Mouse (Mus musculus) forebrain, embryonic 12.5 days (tissue): ENCODE data around the gene Ddt. TPM values are rescaled to one million over a fixed set of nuclear protein-coding genes. Genes with fewer than 3 reads are reported as not detected.

Experiments used
- ATAC-seq: fragments of 200-750 bp; cut with Nextera tagmentation; 2 replicates; pipeline ENCODE4 v1.8.0; 2017; ENCODE audit warnings: moderate TSS enrichment; ENCODE audit not compliant: low FRiP score
- H3K27ac ChIP-seq: fragments of 300-500 bp; sonication (generic); 2 replicates; pipeline ENCODE4 v1.5.1; 2016; ENCODE audit warnings: mild to moderate bottlenecking
- H3K27me3 ChIP-seq: fragments of 300-500 bp; sonication (generic); 2 replicates; pipeline ENCODE4 v1.6.1; 2016; ENCODE audit warnings: mild to moderate bottlenecking
- H3K36me3 ChIP-seq: fragments of 300-500 bp; sonication (generic); replicated peaks from 2 replicates; pipeline ENCODE4 v1.6.1; 2016; ENCODE audit warnings: mild to moderate bottlenecking
- H3K4me1 ChIP-seq: fragments of 300-500 bp; sonication (generic); 2 replicates; pipeline ENCODE4 v1.6.1; 2016
- H3K4me2 ChIP-seq: fragments of 300-500 bp; sonication (generic); 2 replicates; pipeline ENCODE4 v1.6.1; 2016; ENCODE audit warnings: mild to moderate bottlenecking, moderate library complexity
- H3K4me3 ChIP-seq: fragments of 300-500 bp; sonication (generic); replicated peaks from 2 replicates; pipeline ENCODE4 v1.5.1; 2016; ENCODE audit warnings: mild to moderate bottlenecking
- H3K9ac ChIP-seq: fragments of 300-500 bp; sonication (generic); 2 replicates; pipeline ENCODE4 v1.6.1; 2016; ENCODE audit warnings: mild to moderate bottlenecking
- H3K9me3 ChIP-seq: fragments of 300-500 bp; sonication (generic); 2 replicates; pipeline ENCODE4 v1.6.1; 2016
- WGBS: fragments of 180-500 bp; shearing (Covaris S2); methylation state at CpG from one replicate; pipeline ENCODE4 v1.1.7; 2016; 5-methylcytosine and 5-hydroxymethylcytosine counted together
- polyA plus RNA-seq: library from polyadenylated mRNA; unstranded; fragments of >200 nt; fragmentation: Nextera tagmentation; extraction: Ambion mirVana; gene quantifications from 2 replicates; pipeline ENCODE4 v1.2.1, GENCODE M21; 2016

The Ddt gene
- 81.8 TPM in 2 replicates for polyA plus RNA-seq

GRCm38 (mm10) chr10:75772795-75773664 lies at the start of gene Ddt:
Gene Ddt, minus strand, starts transcription at chr10:75773414.
- Histone ChIP-seq H3K4me1 (peaks cover 14% of the 10 kb centered on the region), H3K9me3 (no peaks in the 10 kb centered on the region), H3K36me3 (no peaks in the 10 kb centered on the region), H3K4me2 (peak within 1 kb of the TSS; percentile 77), H3K9ac (peak within 1 kb of the TSS; percentile 68), H3K4me3 (peak within 1 kb of the TSS; percentile 66), H3K27ac (no peak within 1 kb of the TSS), H3K27me3 (peaks cover 14% of the 10 kb centered on the region)
- peak; percentile 98 for ATAC-seq
- WGBS: under 1% methylated on average over 47 of the region's 47 CpGs

- H3K4me2 ChIP-seq: no peak within 1 kb of the TSS
- no peak for ATAC-seq
- H3K27ac ChIP-seq: no peak within 1 kb of the TSS
- H3K9ac ChIP-seq: no peak within 1 kb of the TSS
- H3K36me3 ChIP-seq: no peaks in the 10 kb centered on the region
- H3K9me3 ChIP-seq: 0 out of 2 replicates have a peak, but pooled peaks cover 3% of the 10 kb centered on the region
- WGBS: 87% methylated on average over 2 of the region's 2 CpGs
- no peak within 1 kb of the TSS for H3K4me3 ChIP-seq
- no peaks in the 10 kb centered on the region for H3K27me3 ChIP-seq
- no peaks in the 10 kb centered on the region for H3K4me1 ChIP-seq
These were observed 49.2 kb upstream of the Ddt start, which contains the start of gene Gstt4 for GRCm38 (mm10) chr10:75822443-75822842. Gene Gstt4, minus strand, starts transcription at chr10:75822543.

- no peak overlapping the region for H3K9ac ChIP-seq
- no peaks in the 10 kb centered on the region for H3K36me3 ChIP-seq
- ATAC-seq: no peak
- no peaks in the 10 kb centered on the region for H3K27me3 ChIP-seq
- 89% methylated on average over 5 of the region's 5 CpGs for WGBS
- no peak overlapping the region for H3K27ac ChIP-seq
- no peaks in the 10 kb centered on the region for H3K4me1 ChIP-seq
- H3K4me3 ChIP-seq: no peak overlapping the region
- 0 out of 2 replicates have a peak, but pooled peaks cover 3% of the 10 kb centered on the region for H3K9me3 ChIP-seq
- no peak overlapping the region for H3K4me2 ChIP-seq
These were observed 46.7 kb upstream of the Ddt start for GRCm38 (mm10) chr10:75819882-75820281.

GRCm38 (mm10) chr10:75818641-75819040 lies 45.4 kb upstream of the Ddt start:
- WGBS: 59% methylated on average over 10 of the region's 10 CpGs
- no peak overlapping the region for H3K4me3 ChIP-seq
- H3K9me3 ChIP-seq: 0 out of 2 replicates have a peak, but pooled peaks cover 3% of the 10 kb centered on the region
- H3K36me3 ChIP-seq: no peaks in the 10 kb centered on the region
- ATAC-seq: no peak
- no peak overlapping the region for H3K27ac ChIP-seq
- H3K27me3 ChIP-seq: no peaks in the 10 kb centered on the region
- H3K4me2 ChIP-seq: no peak overlapping the region
- no peaks in the 10 kb centered on the region for H3K4me1 ChIP-seq
- H3K9ac ChIP-seq: no peak overlapping the region

- ATAC-seq: no peak
- Histone ChIP-seq H3K27me3 (no peaks in the 10 kb centered on the region), H3K27ac (no peak overlapping the region), H3K4me3 (no peak overlapping the region), H3K9ac (no peak overlapping the region), H3K9me3 (0 out of 2 replicates have a peak, but pooled peaks cover 2% of the 10 kb centered on the region), H3K4me1 (no peaks in the 10 kb centered on the region), H3K4me2 (no peak overlapping the region), H3K36me3 (no peaks in the 10 kb centered on the region)
- 81% methylated on average over 2 of the region's 2 CpGs for WGBS
These were observed 31.0 kb upstream of the Ddt start for GRCm38 (mm10) chr10:75804217-75804616.

- Histone ChIP-seq H3K4me1 (peaks cover 21% of the 10 kb centered on the region), H3K36me3 (no peaks in the 10 kb centered on the region), H3K4me2 (peak within 1 kb of the TSS; percentile 74), H3K27ac (no peak within 1 kb of the TSS), H3K27me3 (peaks cover 23% of the 10 kb centered on the region), H3K9me3 (no peaks in the 10 kb centered on the region), H3K4me3 (peak within 1 kb of the TSS; percentile 44), H3K9ac (peak within 1 kb of the TSS; percentile 47)
- 0 out of 2 replicates have a peak, but pooled peaks have one; percentile 44 for ATAC-seq
- 2% methylated on average over 18 of the region's 18 CpGs for WGBS
These were observed 25.0 kb upstream of the Ddt start, which contains the start of gene Gstt1 for GRCm38 (mm10) chr10:75798176-75798696. Gene Gstt1, minus strand, starts transcription at chr10:75798584.

- Histone ChIP-seq H3K9ac (peak overlapping the region; percentile 47), H3K27ac (no peak overlapping the region), H3K27me3 (peaks cover 23% of the 10 kb centered on the region), H3K4me1 (peaks cover 21% of the 10 kb centered on the region), H3K4me2 (peak overlapping the region; percentile 74), H3K36me3 (no peaks in the 10 kb centered on the region), H3K4me3 (peak overlapping the region; percentile 44), H3K9me3 (no peaks in the 10 kb centered on the region)
- peak; percentile 51; the same call in 1 of the 2 replicates for ATAC-seq
- WGBS: 3% methylated on average over 12 of the region's 12 CpGs
These were observed 24.5 kb upstream of the Ddt start for GRCm38 (mm10) chr10:75797619-75798175.

GRCm38 (mm10) chr10:75796731-75797516 lies 23.7 kb upstream of the Ddt start:
- Histone ChIP-seq H3K27me3 (peaks cover 23% of the 10 kb centered on the region), H3K36me3 (no peaks in the 10 kb centered on the region), H3K27ac (no peak overlapping the region), H3K4me2 (peak overlapping the region; percentile 74), H3K9me3 (no peaks in the 10 kb centered on the region), H3K9ac (peak overlapping the region; percentile 47), H3K4me1 (peaks cover 21% of the 10 kb centered on the region), H3K4me3 (peak overlapping the region; percentile 44)
- 44% methylated on average over 11 of the region's 11 CpGs for WGBS
- no peak for ATAC-seq

GRCm38 (mm10) chr10:75794880-75795279 lies 21.7 kb upstream of the Ddt start:
- ATAC-seq: no peak
- no peaks in the 10 kb centered on the region for H3K36me3 ChIP-seq
- 27% methylated on average over 3 of the region's 3 CpGs for WGBS
- no peak overlapping the region for H3K9ac ChIP-seq
- no peak overlapping the region for H3K27ac ChIP-seq
- no peak overlapping the region for H3K4me2 ChIP-seq
- peaks cover 23% of the 10 kb centered on the region for H3K27me3 ChIP-seq
- no peaks in the 10 kb centered on the region for H3K9me3 ChIP-seq
- no peak overlapping the region for H3K4me3 ChIP-seq
- peaks cover 21% of the 10 kb centered on the region for H3K4me1 ChIP-seq

- Histone ChIP-seq H3K4me2 (no peak overlapping the region), H3K9ac (no peak overlapping the region), H3K9me3 (no peaks in the 10 kb centered on the region), H3K4me1 (peaks cover 4% of the 10 kb centered on the region), H3K4me3 (no peak overlapping the region), H3K36me3 (no peaks in the 10 kb centered on the region), H3K27ac (no peak overlapping the region), H3K27me3 (peaks cover 2% of the 10 kb centered on the region; the same call in 1 of the 2 replicates)
- WGBS: 23% methylated on average over 7 of the region's 7 CpGs
- ATAC-seq: no peak
These were observed 17.6 kb upstream of the Ddt start for GRCm38 (mm10) chr10:75790773-75791172.

GRCm38 (mm10) chr10:75789841-75790240 lies 16.6 kb upstream of the Ddt start:
- 90% methylated on average over 5 of the region's 5 CpGs for WGBS

More at GRCm38 (mm10) chr10:75789841-75790240, 16.6 kb upstream of the Ddt start:
- no peak for ATAC-seq
- Histone ChIP-seq H3K27ac (no peak overlapping the region), H3K9me3 (no peaks in the 10 kb centered on the region), H3K4me3 (no peak overlapping the region), H3K27me3 (peaks cover 2% of the 10 kb centered on the region; the same call in 1 of the 2 replicates), H3K4me2 (no peak overlapping the region), H3K4me1 (peaks cover 3% of the 10 kb centered on the region), H3K36me3 (no peaks in the 10 kb centered on the region), H3K9ac (no peak overlapping the region)
